Mouse (Mus musculus): Measurements from ENCODE around the gene Meiob.

GRCm38 (mm10) chr17:24777073-24777472, 27.0 kb upstream of the Meiob start:
- TF ChIP-seq CTCF (IDR thresholded peaks at IDR 0.05; ENCODE audit: borderline replicate concordance, control insufficient read depth, extremely low read depth, insufficient read depth, low read length, poor library complexity) (no peak), POLR2A (IDR thresholded peaks at IDR 0.05; ENCODE audit: control insufficient read depth, extremely low read depth, insufficient read depth, low read length, poor library complexity) (no peak)

All from thymus, adult 2 months (tissue).